Mouse (Mus musculus): ENCODE data around the gene Syt9. TPM values are rescaled to one million over a fixed set of nuclear protein-coding genes. Genes with fewer than 3 reads are reported as not detected.

The Syt9 gene
- total and polyA plus RNA-seq, 3 experiments = not detected

GRCm38 (mm10) chr7:107547872-107548271, 177.3 kb downstream of the Syt9 start:
- TF ChIP-seq POLR2A (IDR thresholded peaks at IDR 0.05; ENCODE audit: insufficient read depth, low read depth, low read length) (no peak), EP300 (IDR thresholded peaks at IDR 0.05; ENCODE audit: insufficient read depth, low read depth, low read length) (no peak), CTCF (IDR thresholded peaks at IDR 0.05) (no peak)
- Histone ChIP-seq H3K27me3 (ENCODE audit: control insufficient read depth, insufficient read depth, low read length) (no peaks in the 10 kb centered on the region), H3K79me2 (replicated peaks; ENCODE audit: control insufficient read depth, insufficient read depth, low read length) (no peaks in the 10 kb centered on the region), H3K9ac (ENCODE audit: low read depth, low read length) (no peak overlapping the region), H3K36me3 (ENCODE audit: control insufficient read depth, insufficient read depth, low read length) (no peaks in the 10 kb centered on the region), H3K27ac (no peak overlapping the region), H3K4me3 (no peak overlapping the region), H3K4me1 (ENCODE audit: control insufficient read depth, insufficient read depth, low read length) (no peaks in the 10 kb centered on the region)
- no peak for DNase-seq
- 83% methylated on average over 3 of the region's 3 CpGs for WGBS
- intact Hi-C loops (cut with DNase I) = no loop called here

GRCm38 (mm10) chr7:107553461-107553860, 182.9 kb downstream of the Syt9 start:
- Histone ChIP-seq H3K9ac (ENCODE audit: low read depth, low read length) (no peak overlapping the region), H3K27ac (no peak overlapping the region), H3K4me1 (ENCODE audit: control insufficient read depth, insufficient read depth, low read length) (no peaks in the 10 kb centered on the region), H3K27me3 (ENCODE audit: control insufficient read depth, insufficient read depth, low read length) (no peaks in the 10 kb centered on the region), H3K79me2 (replicated peaks; ENCODE audit: control insufficient read depth, insufficient read depth, low read length) (no peaks in the 10 kb centered on the region), H3K4me3 (no peak overlapping the region), H3K36me3 (ENCODE audit: control insufficient read depth, insufficient read depth, low read length) (no peaks in the 10 kb centered on the region)
- TF ChIP-seq CTCF (IDR thresholded peaks at IDR 0.05) = no peak
- TF ChIP-seq POLR2A (IDR thresholded peaks at IDR 0.05; ENCODE audit: insufficient read depth, low read depth, low read length) = no peak
- no peak for TF ChIP-seq EP300 (IDR thresholded peaks at IDR 0.05; ENCODE audit: insufficient read depth, low read depth, low read length)
- WGBS = 58% methylated on average over 1 of the region's 1 CpGs
- intact Hi-C loops (cut with DNase I) = no loop called here
- no peak for DNase-seq

GRCm38 (mm10) chr7:107555906-107556305, 185.4 kb downstream of the Syt9 start:
- TF ChIP-seq CTCF (IDR thresholded peaks at IDR 0.05) (peak; percentile 53), POLR2A (IDR thresholded peaks at IDR 0.05; ENCODE audit: insufficient read depth, low read depth, low read length) (no peak)
- no peaks in the 10 kb centered on the region for H3K4me1 ChIP-seq (ENCODE audit: control insufficient read depth, insufficient read depth, low read length)
- intact Hi-C loops (cut with DNase I) = no loop called here
- DNase-seq = no peak
- no peaks in the 10 kb centered on the region for H3K27me3 ChIP-seq (ENCODE audit: control insufficient read depth, insufficient read depth, low read length)
- H3K4me3 ChIP-seq = no peak overlapping the region
- no peaks in the 10 kb centered on the region for H3K79me2 ChIP-seq (replicated peaks; ENCODE audit: control insufficient read depth, insufficient read depth, low read length)
- H3K36me3 ChIP-seq (ENCODE audit: control insufficient read depth, insufficient read depth, low read length) = no peaks in the 10 kb centered on the region
- H3K27ac ChIP-seq = no peak overlapping the region
- WGBS = 78% methylated on average over 3 of the region's 3 CpGs
- no peak overlapping the region for H3K9ac ChIP-seq (ENCODE audit: low read depth, low read length)

- TF ChIP-seq EP300 (IDR thresholded peaks at IDR 0.05; ENCODE audit: insufficient read depth, low read depth, low read length) (no peak), POLR2A (IDR thresholded peaks at IDR 0.05; ENCODE audit: insufficient read depth, low read depth, low read length) (no peak), CTCF (IDR thresholded peaks at IDR 0.05) (no peak)
- Histone ChIP-seq H3K27me3 (ENCODE audit: control insufficient read depth, insufficient read depth, low read length) (no peaks in the 10 kb centered on the region), H3K36me3 (ENCODE audit: control insufficient read depth, insufficient read depth, low read length) (no peaks in the 10 kb centered on the region), H3K4me3 (no peak overlapping the region), H3K27ac (no peak overlapping the region), H3K9ac (ENCODE audit: low read depth, low read length) (no peak overlapping the region), H3K79me2 (replicated peaks; ENCODE audit: control insufficient read depth, insufficient read depth, low read length) (no peaks in the 10 kb centered on the region), H3K4me1 (ENCODE audit: control insufficient read depth, insufficient read depth, low read length) (no peaks in the 10 kb centered on the region)
- DNase-seq = no peak
- intact Hi-C loops (cut with DNase I) = no loop called here
- WGBS = 52% methylated on average over 2 of the region's 2 CpGs
Observed at GRCm38 (mm10) chr7:107560675-107561074, 190.1 kb downstream of the Syt9 start.

GRCm38 (mm10) chr7:107561584-107561983, 191.1 kb downstream of the Syt9 start:
- WGBS = 45% methylated on average over 3 of the region's 3 CpGs
- TF ChIP-seq EP300 (IDR thresholded peaks at IDR 0.05; ENCODE audit: insufficient read depth, low read depth, low read length) = no peak
- H3K36me3 ChIP-seq (ENCODE audit: control insufficient read depth, insufficient read depth, low read length) = no peaks in the 10 kb centered on the region
- H3K27ac ChIP-seq = no peak overlapping the region
- no peak overlapping the region for H3K4me3 ChIP-seq
- intact Hi-C loops (cut with DNase I) = no loop called here
- no peak overlapping the region for H3K9ac ChIP-seq (ENCODE audit: low read depth, low read length)
- H3K27me3 ChIP-seq (ENCODE audit: control insufficient read depth, insufficient read depth, low read length) = no peaks in the 10 kb centered on the region
- H3K79me2 ChIP-seq (replicated peaks; ENCODE audit: control insufficient read depth, insufficient read depth, low read length) = no peaks in the 10 kb centered on the region
- no peak for DNase-seq
- no peaks in the 10 kb centered on the region for H3K4me1 ChIP-seq (ENCODE audit: control insufficient read depth, insufficient read depth, low read length)

GRCm38 (mm10) chr7:107563727-107564126, 193.2 kb downstream of the Syt9 start:
- Histone ChIP-seq H3K27me3 (ENCODE audit: control insufficient read depth, insufficient read depth, low read length) (no peaks in the 10 kb centered on the region), H3K9ac (ENCODE audit: low read depth, low read length) (no peak overlapping the region), H3K4me1 (ENCODE audit: control insufficient read depth, insufficient read depth, low read length) (no peaks in the 10 kb centered on the region), H3K4me3 (no peak overlapping the region), H3K36me3 (ENCODE audit: control insufficient read depth, insufficient read depth, low read length) (no peaks in the 10 kb centered on the region), H3K79me2 (replicated peaks; ENCODE audit: control insufficient read depth, insufficient read depth, low read length) (no peaks in the 10 kb centered on the region), H3K27ac (no peak overlapping the region)
- 44% methylated on average over 2 of the region's 2 CpGs for WGBS
- no peak for DNase-seq
- intact Hi-C loops (cut with DNase I) = no loop called here
- TF ChIP-seq EP300 (IDR thresholded peaks at IDR 0.05; ENCODE audit: insufficient read depth, low read depth, low read length) (no peak), CTCF (IDR thresholded peaks at IDR 0.05) (no peak), POLR2A (IDR thresholded peaks at IDR 0.05; ENCODE audit: insufficient read depth, low read depth, low read length) (no peak)

All from heart, adult 2 months (tissue).